Mouse (Mus musculus) fat pad, adult 2 months (tissue): ENCODE results near the gene Ccdc105.

Experiments used
- DNase-seq: peaks from one replicate; pipeline ENCODE4 v3.0.0-alpha.2; 2011; ENCODE audit warnings: low read depth, low spot score; ENCODE audit errors: extremely low read depth

The Ccdc105 gene

DNA sequence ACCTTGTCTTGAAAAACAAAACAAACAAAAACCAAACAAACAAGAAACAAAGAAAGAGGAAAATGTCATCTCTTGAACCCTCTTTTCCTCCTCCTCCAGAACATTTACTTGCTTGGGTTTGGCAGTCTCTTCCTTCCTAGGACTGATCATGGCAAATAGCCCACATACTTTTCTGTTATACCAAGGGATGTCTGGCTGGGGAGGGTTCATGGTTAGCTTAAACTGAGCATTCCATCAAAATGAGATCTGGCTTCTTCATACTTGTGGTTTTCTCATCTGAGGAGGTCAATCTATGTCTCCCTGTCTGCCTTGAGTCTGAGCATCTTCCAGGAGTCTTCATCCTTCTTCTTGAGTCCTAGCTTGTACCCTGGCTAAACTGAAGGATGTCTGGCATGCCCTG lies 36.6 kb downstream of the Ccdc105 start:
- no peak for DNase-seq

GRCm38 (mm10) chr10:78715156-78715555 lies 37.7 kb downstream of the Ccdc105 start:
- DNase-seq, result no peak

DNA sequence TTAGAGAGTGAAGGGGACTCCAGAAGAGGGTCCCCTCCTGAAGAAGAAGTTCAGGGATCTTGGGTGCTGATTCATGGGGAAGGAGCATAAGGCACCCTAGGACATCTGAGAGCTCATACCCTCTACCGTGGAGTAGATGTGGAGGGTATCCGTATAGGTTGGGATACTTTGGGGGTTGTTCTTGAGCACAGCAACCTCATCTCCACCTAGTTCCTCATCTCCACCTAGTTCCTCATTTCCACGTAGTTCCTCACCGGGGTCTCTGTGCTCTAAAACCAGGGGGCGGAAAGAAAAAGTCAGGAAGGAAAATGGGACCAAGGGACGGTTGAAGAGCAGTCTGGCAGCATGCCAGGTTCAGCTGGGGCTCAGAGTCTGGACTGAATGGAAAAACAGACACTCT lies 38.7 kb downstream of the Ccdc105 start:
- no peak for DNase-seq

GRCm38 (mm10) chr10:78710706-78711105 lies 42.2 kb downstream of the Ccdc105 start:
- no peak for DNase-seq

DNA sequence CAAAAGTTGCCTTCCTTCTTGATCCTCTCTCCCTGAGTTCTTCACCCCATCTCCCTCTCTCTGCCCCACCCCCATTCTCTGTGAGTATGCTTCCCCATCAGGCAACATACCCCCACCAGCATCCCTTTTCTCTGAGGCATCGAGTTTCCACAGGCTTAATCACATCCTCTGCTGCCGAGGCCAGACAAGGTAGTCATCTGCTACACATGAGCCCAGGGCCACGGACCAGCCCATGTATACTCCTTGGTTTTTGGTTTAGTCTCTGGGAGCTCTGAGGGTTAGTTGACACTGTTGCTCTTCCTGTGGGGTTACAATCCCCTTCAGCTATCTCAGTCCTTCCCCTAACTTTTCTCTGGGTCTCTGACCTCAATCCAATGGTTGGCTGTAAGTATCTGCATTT lies 52.0 kb downstream of the Ccdc105 start:
- no peak for DNase-seq
